Mouse (Mus musculus) left cerebral cortex, adult 9 months (tissue): ENCODE measurements around the gene Ttc39a.

Source experiments
- DNase-seq, 2 experiments: peaks; one replicate each; pipeline ENCODE4 v3.0.0; 2022; ENCODE audit warnings: low spot score in 2 of 2

Gene Ttc39a

GRCm38 (mm10) chr4:109456821-109457220 lies 50.4 kb downstream of the Ttc39a start:
- no peak for DNase-seq

DNA sequence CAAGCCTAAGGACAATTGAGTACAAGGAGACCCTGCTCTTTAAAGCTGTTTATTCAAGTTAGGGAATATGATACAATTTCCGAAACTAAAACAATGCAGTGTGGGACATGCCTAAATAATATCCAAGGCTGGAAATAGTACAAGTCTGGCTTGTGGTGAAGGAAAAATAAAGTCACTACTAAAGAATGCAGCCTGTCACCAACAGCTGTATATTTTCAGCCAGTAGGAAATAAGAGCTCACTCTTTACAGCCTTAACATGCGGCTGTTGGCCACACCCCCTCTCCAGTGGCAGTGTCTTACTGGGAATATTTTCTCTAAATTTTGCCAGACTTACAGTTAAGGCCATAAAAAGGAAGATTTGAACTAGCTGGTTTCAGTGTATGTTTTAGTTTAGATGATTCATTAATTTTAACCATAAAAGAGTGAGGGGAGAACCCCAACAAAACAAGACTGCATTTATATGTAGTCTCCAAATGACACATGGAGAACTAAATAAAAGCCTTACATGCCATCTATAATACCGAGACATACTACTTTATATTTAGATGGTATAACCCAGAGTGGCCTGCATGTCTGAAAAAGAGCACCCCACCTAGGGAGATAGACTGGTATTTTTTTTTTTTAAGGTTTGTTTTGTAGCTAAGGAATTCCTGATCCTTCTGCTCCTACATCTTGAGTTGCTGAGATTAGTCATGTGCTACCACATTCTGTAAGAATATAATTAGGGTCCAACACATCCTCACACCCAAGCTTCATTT lies 54.2 kb downstream of the Ttc39a start:
- no peak for DNase-seq

GRCm38 (mm10) chr4:109463892-109464291 lies 57.5 kb downstream of the Ttc39a start:
- no peak for DNase-seq

GRCm38 (mm10) chr4:109467687-109468086 lies 61.3 kb downstream of the Ttc39a start:
- DNase-seq, result no peak

DNA sequence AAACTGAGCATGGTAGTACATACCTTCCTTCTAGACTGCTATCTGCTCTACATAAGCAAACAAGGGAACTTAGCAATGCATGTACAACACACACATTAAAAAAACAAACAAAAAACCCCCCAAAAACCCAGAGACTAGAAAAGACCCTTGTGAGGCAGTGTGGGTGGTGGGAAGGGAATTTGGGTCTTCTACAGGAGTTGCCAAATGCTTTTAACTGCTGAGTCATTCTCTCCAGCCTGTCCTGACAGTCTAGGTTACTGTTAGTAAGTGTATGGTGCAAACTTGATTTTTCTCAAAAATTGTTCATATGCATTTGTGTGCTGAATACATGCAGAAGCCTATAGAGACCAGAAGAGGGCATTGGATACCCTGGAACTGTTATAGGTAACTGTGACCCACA lies 65.2 kb downstream of the Ttc39a start:
- no peak for DNase-seq

DNA sequence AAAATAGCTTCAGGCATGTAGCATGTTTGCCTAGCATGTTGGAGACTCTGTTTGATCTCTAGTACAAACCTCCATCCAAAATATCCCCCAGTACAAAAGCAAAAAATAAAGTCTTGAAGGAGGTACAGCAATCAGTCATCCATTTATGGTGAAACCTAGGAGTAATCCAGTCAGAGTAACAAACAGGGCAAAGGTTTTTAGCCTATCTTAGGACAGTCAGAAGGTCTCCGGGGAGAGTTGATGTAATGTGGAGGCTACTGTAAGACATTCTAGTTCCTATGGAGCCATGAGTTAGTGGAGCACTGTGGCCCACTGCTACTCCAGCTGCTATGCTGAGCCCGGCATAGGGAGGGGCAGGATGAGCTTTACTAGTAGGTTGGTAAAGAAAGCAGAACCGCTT lies 66.1 kb downstream of the Ttc39a start:
- no peak for DNase-seq

GRCm38 (mm10) chr4:109475078-109475477 lies 68.7 kb downstream of the Ttc39a start:
- no peak for DNase-seq

DNA sequence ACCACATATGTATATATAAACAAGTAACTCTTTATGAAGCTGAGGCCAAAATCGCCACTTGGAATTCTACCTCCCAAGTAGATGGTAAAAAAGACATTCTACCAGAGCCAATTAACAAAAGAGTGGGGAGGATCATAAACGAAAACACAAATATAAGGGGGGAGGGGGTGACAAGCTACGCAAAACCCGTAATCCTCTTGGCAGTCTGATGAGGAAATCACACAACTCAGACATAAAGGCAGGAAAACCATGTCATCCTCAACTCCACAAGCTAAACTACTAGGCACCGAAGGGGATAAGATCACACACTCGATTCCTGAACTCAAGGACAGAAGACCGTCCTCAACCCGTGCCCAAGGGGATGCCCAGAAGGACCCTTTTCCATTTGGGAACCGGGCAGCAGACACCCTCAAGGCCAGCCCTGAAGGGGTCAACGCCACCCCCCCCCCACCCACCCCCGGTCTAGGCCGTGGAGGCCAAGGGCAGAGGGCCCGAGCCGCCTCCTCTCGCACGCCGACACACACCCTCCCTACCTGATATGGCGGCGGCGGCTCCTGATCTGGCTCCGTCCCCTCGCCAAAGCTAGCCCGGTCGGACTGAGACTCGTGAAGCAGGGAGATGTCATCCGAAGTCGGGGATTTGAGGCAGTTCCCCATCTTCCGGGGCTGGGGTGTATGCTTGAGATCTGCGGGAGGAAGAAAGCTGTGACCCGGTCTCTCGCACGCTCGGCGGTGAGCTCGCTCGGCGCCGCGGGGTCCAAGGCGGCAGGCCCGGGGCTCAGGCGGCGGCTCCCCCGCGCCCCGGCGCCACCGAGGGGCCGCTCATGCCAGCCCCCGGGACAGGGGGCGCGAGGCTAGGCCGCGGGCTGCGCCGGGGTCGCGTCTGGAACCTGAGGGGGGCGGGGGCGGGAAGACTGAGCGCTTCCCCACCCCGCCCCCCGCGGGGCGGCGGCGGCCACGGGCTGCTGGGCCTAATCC lies 69.4 kb downstream of the Ttc39a start:
- peak in 1 of 2 experiments; percentile 34 for DNase-seq

- peak; percentile 71 to 87 for DNase-seq
These were observed 70.2 kb downstream of the Ttc39a start for GRCm38 (mm10) chr4:109476554-109477014.

- no peak for DNase-seq
These were observed 71.0 kb downstream of the Ttc39a start for GRCm38 (mm10) chr4:109477454-109477853.

DNA sequence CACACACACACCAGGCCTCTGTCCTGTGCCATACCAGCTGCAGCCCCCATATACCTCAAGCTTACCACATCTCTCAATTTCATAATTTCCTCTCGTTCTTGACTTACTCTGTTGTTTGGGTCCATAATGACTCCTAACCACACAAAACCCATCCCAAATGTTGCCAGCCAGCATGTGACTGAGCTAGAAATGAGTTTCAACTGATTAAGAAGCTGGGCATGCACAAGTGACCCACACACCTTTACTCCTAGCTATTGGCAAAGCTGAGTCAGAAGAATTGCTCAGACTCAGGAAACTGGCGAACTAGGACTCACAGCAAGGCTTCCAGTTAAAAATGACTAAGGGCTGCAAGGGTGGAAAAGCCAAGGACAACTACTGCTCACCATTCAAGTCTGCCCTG lies 75.0 kb downstream of the Ttc39a start:
- DNase-seq, result no peak

- DNase-seq, result no peak
These were observed 76.3 kb downstream of the Ttc39a start for GRCm38 (mm10) chr4:109482701-109483100.

GRCm38 (mm10) chr4:109484621-109485020 lies 78.2 kb downstream of the Ttc39a start, which contains the start of gene Rnf11:
Rnf11 (minus strand) TSS chr4:109484728.
- no peak for DNase-seq

DNA sequence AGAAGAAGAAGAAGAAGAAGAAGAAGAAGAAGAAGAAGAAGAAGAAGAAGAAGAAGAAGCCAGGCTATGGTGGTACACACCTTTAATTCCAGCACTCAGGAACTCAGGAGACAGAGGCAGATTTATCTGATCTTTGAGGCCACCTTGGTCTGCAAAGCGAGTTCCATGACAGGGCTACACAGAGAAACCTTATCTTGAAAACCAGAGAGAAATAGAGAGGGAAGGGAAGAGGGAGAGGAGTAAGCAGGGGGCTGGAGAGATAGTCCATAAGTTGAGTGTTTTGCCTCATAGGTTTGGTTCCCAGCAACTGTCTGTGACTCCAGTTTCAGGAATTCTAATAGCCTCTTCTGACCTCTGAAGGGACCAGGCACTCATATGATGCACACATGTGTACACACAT lies 82.4 kb downstream of the Ttc39a start:
- no peak for DNase-seq

- no peak for DNase-seq
These were observed 87.2 kb downstream of the Ttc39a start for GRCm38 (mm10) chr4:109493581-109493980.
